Mouse (Mus musculus): Measurements from ENCODE around the gene Gstm4. TPM values are rescaled to one million over a fixed set of nuclear protein-coding genes. Genes with fewer than 3 reads are reported as not detected.

Gstm4 gene
- polyA plus RNA-seq, 1 experiment from 2014 or later: 16.0 TPM

DNA sequence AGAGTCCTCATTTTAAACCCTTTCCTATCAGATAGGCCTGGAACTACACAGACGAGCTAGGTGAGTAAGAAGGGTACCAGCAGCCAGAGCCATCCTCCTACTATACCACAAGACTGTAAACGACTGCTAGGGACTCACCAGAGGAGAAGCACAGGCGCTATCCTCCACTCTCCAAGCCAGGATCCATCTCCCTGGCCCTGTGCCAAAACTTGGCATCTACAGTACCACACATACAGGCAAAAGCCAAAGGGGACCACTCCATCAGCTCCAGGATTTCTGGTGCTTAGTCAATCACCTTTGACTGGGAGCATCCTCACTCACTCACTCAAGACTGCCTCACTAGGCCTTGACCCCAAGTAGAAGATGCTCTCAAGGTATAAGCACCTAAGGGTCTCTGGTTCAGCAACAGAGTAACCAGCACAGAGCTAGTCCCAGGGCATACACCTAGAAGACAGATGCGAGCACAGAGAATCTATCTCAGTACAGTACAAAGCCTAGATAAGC, 39.3 kb upstream of the Gstm4 start:
- TF ChIP-seq CTCF (IDR thresholded peaks at IDR 0.05; ENCODE audit: low read depth): no peak
- Histone ChIP-seq H3K36me3 (ENCODE audit: insufficient read depth) (peaks cover 21% of the 10 kb centered on the region; the same call in 1 of the 2 replicates), H3K4me1 (ENCODE audit: insufficient read depth) (peaks cover 35% of the 10 kb centered on the region), H3K4me2 (peak overlapping the region; percentile 97), H3K9me3 (ENCODE audit: low read depth, low read length) (no peaks in the 10 kb centered on the region), H3K4me3 (ENCODE audit: low read depth, low read length) (peak overlapping the region; percentile 77; the same call in 1 of the 2 replicates), H3K27ac (ENCODE audit: low read depth) (no peak overlapping the region), H3K9ac (no peak overlapping the region), H3K27me3 (ENCODE audit: insufficient read depth, low read length) (no peaks in the 10 kb centered on the region)
- DNase-seq: no peak
- WGBS: 38% methylated on average over 4 of the region's 4 CpGs
- no peak for ATAC-seq (ENCODE audit: insufficient read depth)

DNA sequence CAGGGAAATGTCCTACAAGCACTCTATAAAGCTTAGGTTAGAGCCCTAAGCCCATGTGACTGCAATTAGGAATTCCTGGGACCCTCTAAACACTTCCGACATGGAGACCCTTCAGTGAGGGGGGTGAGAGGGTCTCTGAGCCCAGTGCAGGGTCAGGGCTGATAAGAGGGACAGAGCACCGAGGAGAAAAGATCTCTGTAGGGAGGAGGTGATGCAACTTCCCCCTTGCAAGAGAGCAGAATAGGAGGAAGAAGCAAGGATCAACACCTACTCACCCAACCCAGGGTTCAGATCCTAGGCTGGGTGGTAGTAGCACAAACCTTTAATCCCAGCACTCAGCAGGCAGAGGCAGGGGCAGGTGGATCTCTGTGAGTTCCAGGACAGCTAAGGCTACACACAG, 38.5 kb upstream of the Gstm4 start:
- H3K27me3 ChIP-seq (ENCODE audit: insufficient read depth, low read length): no peaks in the 10 kb centered on the region
- no peak for ATAC-seq (ENCODE audit: insufficient read depth)
- no peak for DNase-seq
- H3K9ac ChIP-seq: no peak overlapping the region; the same call in 1 of the 2 replicates
- WGBS: 13% methylated on average over 2 of the region's 2 CpGs
- TF ChIP-seq CTCF (IDR thresholded peaks at IDR 0.05; ENCODE audit: low read depth): no peak
- 0 out of 2 replicates have a peak overlapping the region, but pooled peaks have one; percentile 27 for H3K4me2 ChIP-seq
- H3K27ac ChIP-seq (ENCODE audit: low read depth): no peak overlapping the region
- peaks cover 35% of the 10 kb centered on the region for H3K4me1 ChIP-seq (ENCODE audit: insufficient read depth)
- H3K4me3 ChIP-seq (ENCODE audit: low read depth, low read length): no peak overlapping the region
- peaks cover 29% of the 10 kb centered on the region; the same call in 1 of the 2 replicates for H3K36me3 ChIP-seq (ENCODE audit: insufficient read depth)
- no peaks in the 10 kb centered on the region for H3K9me3 ChIP-seq (ENCODE audit: low read depth, low read length)

DNA sequence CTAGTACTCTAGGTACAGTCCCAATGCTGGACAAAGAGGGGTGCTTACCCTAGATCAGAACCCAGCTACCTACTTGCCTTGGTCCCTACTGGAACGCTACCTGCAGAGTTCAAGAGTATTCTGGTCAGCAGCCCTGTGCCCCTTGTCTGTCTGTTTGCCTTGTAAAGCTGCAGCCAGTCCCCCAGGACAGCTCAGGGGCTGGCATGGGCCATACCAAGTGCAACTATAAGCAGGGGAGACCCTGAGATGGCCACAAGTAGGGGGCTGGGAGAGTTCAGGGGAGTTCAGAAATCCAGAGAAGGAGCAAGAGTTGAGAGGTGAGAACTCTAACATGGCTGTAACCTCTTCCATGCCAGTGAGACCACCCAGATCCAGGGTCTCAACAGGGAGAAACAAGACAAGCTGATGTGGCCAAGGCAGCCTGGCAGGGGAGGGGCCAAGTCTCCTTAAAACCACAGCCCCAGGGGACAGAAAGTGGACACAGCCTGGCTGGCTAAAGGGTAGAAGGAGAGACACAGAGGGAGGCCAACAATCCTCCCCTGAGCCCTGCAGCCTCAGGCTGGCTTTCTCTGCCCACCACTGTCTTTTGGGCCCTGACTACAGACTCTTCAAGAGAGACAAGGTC, 37.7 kb upstream of the Gstm4 start:
- DNase-seq (no peak), ATAC-seq (ENCODE audit: insufficient read depth) (no peak)
- Histone ChIP-seq H3K4me3 (ENCODE audit: low read depth, low read length) (no peak overlapping the region), H3K27me3 (ENCODE audit: insufficient read depth, low read length) (no peaks in the 10 kb centered on the region), H3K9ac (peak overlapping the region; percentile 26; the same call in 1 of the 2 replicates), H3K9me3 (ENCODE audit: low read depth, low read length) (no peaks in the 10 kb centered on the region), H3K4me1 (ENCODE audit: insufficient read depth) (peaks cover 33% of the 10 kb centered on the region), H3K36me3 (ENCODE audit: insufficient read depth) (peaks cover 37% of the 10 kb centered on the region; the same call in 1 of the 2 replicates), H3K27ac (ENCODE audit: low read depth) (peak overlapping the region; percentile 58; the same call in 1 of the 2 replicates), H3K4me2 (peak overlapping the region; percentile 27; the same call in 1 of the 2 replicates)
- TF ChIP-seq CTCF (IDR thresholded peaks at IDR 0.05; ENCODE audit: low read depth): no peak
- WGBS: 54% methylated on average over 1 of the region's 1 CpGs

DNA sequence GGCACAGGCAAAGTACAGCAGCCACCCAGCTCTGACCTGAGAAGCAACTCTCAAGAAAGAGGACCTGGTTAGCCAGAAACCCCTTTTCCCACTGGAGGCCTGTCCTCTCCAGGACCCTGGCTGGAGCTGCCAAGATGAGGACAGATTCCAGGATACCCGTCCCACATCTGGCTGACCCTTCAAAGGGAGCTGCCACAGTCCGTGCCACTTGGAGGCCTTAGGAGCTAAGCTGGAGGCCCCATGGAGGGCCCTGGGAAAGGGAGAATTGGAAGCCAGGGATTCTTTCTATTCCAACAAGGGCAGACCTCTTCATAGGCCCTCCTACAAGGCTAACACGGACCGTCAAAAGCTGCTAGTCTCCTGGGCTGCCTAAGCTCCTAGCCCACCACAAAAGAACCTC, 37.0 kb upstream of the Gstm4 start:
- H3K36me3 ChIP-seq (ENCODE audit: insufficient read depth): peaks cover 43% of the 10 kb centered on the region; the same call in 1 of the 2 replicates
- H3K27me3 ChIP-seq (ENCODE audit: insufficient read depth, low read length): no peaks in the 10 kb centered on the region
- no peak overlapping the region; the same call in 1 of the 2 replicates for H3K9ac ChIP-seq
- no peak for TF ChIP-seq CTCF (IDR thresholded peaks at IDR 0.05; ENCODE audit: low read depth)
- ATAC-seq (ENCODE audit: insufficient read depth) (no peak), DNase-seq (no peak)
- peaks cover 26% of the 10 kb centered on the region for H3K4me1 ChIP-seq (ENCODE audit: insufficient read depth)
- no peak overlapping the region for H3K4me3 ChIP-seq (ENCODE audit: low read depth, low read length)
- H3K4me2 ChIP-seq: peak overlapping the region; percentile 27; the same call in 1 of the 2 replicates
- peak overlapping the region; percentile 58; the same call in 1 of the 2 replicates for H3K27ac ChIP-seq (ENCODE audit: low read depth)
- no peaks in the 10 kb centered on the region for H3K9me3 ChIP-seq (ENCODE audit: low read depth, low read length)
- 42% methylated on average over 4 of the region's 4 CpGs for WGBS

DNA sequence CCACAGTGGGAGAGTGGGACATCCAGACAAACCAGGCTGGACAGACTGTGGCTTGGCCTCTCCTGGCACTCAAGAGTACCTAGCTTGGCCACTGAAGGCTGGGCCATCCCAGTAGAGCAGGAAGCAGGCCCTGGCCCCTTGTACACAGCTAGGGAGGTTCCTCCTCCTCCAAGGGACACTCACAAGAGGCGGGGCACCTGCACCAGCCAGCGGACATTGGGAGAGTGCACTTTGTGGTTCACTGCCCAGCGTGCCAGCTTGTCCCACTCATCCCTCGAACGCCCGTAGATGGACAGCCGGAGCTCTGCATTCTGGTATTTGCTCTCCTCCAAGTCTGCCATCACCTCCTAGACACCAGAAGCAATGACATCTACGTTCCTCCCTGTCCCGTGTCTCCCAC, 32.1 kb upstream of the Gstm4 start:
- peaks cover 80% of the 10 kb centered on the region for H3K36me3 ChIP-seq (ENCODE audit: insufficient read depth)
- no peak overlapping the region for H3K9ac ChIP-seq
- no peak overlapping the region for H3K4me3 ChIP-seq (ENCODE audit: low read depth, low read length)
- 85% methylated on average over 9 of the region's 9 CpGs for WGBS
- no peak for DNase-seq
- no peak overlapping the region for H3K27ac ChIP-seq (ENCODE audit: low read depth)
- H3K27me3 ChIP-seq (ENCODE audit: insufficient read depth, low read length): no peaks in the 10 kb centered on the region
- TF ChIP-seq CTCF (IDR thresholded peaks at IDR 0.05; ENCODE audit: low read depth): no peak
- ATAC-seq (ENCODE audit: insufficient read depth): no peak
- no peaks in the 10 kb centered on the region for H3K9me3 ChIP-seq (ENCODE audit: low read depth, low read length)
- 0 out of 2 replicates have a peak, but pooled peaks cover 2% of the 10 kb centered on the region for H3K4me1 ChIP-seq (ENCODE audit: insufficient read depth)
- H3K4me2 ChIP-seq: no peak overlapping the region

DNA sequence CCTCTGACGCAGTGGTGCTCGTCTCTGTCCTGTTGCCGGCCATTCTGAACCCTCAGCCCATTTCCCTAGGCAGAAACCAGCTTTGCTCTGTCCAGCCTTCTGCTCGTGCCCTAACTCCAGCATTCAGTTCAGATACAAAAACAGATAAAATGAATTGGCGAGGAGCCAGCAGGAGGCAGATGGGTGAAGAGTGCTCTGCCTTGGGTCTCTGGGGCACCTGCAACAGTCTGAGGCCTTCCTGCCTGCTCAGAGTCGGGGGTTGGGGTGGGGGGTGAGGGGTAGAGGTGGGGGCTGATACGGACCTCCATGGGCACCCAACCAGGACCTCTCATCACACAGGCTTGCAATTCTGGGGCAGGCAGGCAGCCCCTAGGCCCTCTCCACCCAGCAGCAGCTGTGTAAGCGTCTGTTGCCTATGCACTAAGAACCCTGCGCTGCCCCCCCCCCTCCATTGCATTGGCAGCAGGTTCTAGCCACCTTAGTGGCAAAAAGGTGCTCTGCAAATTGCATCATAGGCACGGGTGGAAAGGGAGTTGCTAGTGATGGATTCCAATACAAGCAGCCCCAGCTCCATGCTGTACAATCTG, 28.4 kb upstream of the Gstm4 start:
- ATAC-seq (ENCODE audit: insufficient read depth) (no peak), DNase-seq (no peak)
- H3K9me3 ChIP-seq (ENCODE audit: low read depth, low read length): no peaks in the 10 kb centered on the region
- H3K4me3 ChIP-seq (ENCODE audit: low read depth, low read length): no peak overlapping the region
- peaks cover 50% of the 10 kb centered on the region for H3K36me3 ChIP-seq (ENCODE audit: insufficient read depth)
- no peaks in the 10 kb centered on the region for H3K27me3 ChIP-seq (ENCODE audit: insufficient read depth, low read length)
- no peak overlapping the region for H3K27ac ChIP-seq (ENCODE audit: low read depth)
- no peaks in the 10 kb centered on the region for H3K4me1 ChIP-seq (ENCODE audit: insufficient read depth)
- H3K9ac ChIP-seq: no peak overlapping the region
- no peak overlapping the region for H3K4me2 ChIP-seq
- 61% methylated on average over 10 of the region's 10 CpGs for WGBS
- no peak for TF ChIP-seq CTCF (IDR thresholded peaks at IDR 0.05; ENCODE audit: low read depth)

Data from lung, embryonic 14.5 days (tissue).